Mouse (Mus musculus): ENCODE measurements around the gene Olfr136.

Gene Olfr136

GRCm38 (mm10) chr17:38329531-38329930 is at the start of gene Olfr136:
Gene Olfr136, plus strand, starts transcription at chr17:38329831.
- DNase-seq (ENCODE audit: low read depth), result no peak

- DNase-seq (ENCODE audit: low read depth), result no peak
These were observed 22.2 kb upstream of the Olfr136 start, which contains the start of gene Olfr137 for GRCm38 (mm10) chr17:38307470-38307869. Gene Olfr137, minus strand, starts transcription at chr17:38307570.

All from induced T-regulatory cell, adult 2 months (primary cell).